Mouse (Mus musculus): ENCODE measurements around the gene Galns. TPM values are rescaled to one million over a fixed set of nuclear protein-coding genes. Genes with fewer than 3 reads are reported as not detected.

The Galns gene
- total and polyA plus RNA-seq, 3 experiments: 16.4 to 25.6 (median 25.6) TPM

- dilution Hi-C loops (cut with MboI; ENCODE audit: extremely low pct_ligation_motif_present, extremely low pct_unique_long_range_greater_than_20kb, low sequenced_read_pairs) (no loop called here), in situ Hi-C loops (cut with MboI; ENCODE audit: low pct_ligation_motif_present, low pct_unique_long_range_greater_than_20kb, low sequenced_read_pairs) (loop anchor here (5.0 kb wide), 1 partner anchor 203 kb away; no protein-coding TSS in a partner anchor)
- Histone ChIP-seq H3K36me3 (replicated peaks in 1 of 2; ENCODE audit: control insufficient read depth in 1 of 2, insufficient read depth in 1 of 2, low read length in 1 of 2) (peaks cover 12 to 24% of the 10 kb centered on the region in 2 experiments), H3K4me3 (replicated peaks in 1 of 3; ENCODE audit: low read depth in 2 of 3, low read length in 2 of 3, poor library complexity in 1 of 3) (no peak overlapping the region), H3K79me2 (replicated peaks; ENCODE audit: control insufficient read depth, extremely low read depth, insufficient read depth, poor library complexity, severe bottlenecking) (no peaks in the 10 kb centered on the region), H3K4me1 (ENCODE audit: control insufficient read depth in 1 of 2, insufficient read depth in 2 of 2) (peaks cover 10 to 47% of the 10 kb centered on the region in 2 experiments), H3K27ac (ENCODE audit: insufficient read depth, low read depth) (no peak overlapping the region), H3K4me2 (ENCODE audit: insufficient read depth, low read depth, poor library complexity, severe bottlenecking) (no peak overlapping the region), H3K9ac (ENCODE audit: insufficient read depth, low read depth) (no peak overlapping the region), H3K27me3 (replicated peaks) (no peaks in the 10 kb centered on the region), H3K9me3 (replicated peaks; ENCODE audit: low read length) (no peaks in the 10 kb centered on the region)
- TF ChIP-seq MEF2A (IDR thresholded peaks at IDR 0.05; ENCODE audit: borderline replicate concordance, low read depth, low read length) (no peak), RAD21 (IDR thresholded peaks at IDR 0.05; ENCODE audit: low read depth, low read length) (peak; percentile 3; the same call in 1 of the 2 replicates), RCOR1 (conservative IDR thresholded peaks at IDR 0.05; ENCODE audit: low read depth, low read length) (no peak), SMC3 (IDR thresholded peaks at IDR 0.05; ENCODE audit: low read depth, low read length) (peak; percentile 44), CTCF (conservative IDR thresholded peaks at IDR 0.05 in 1 of 2, IDR thresholded peaks at IDR 0.05 in 1 of 2; ENCODE audit: low read depth in 2 of 2, low read length in 2 of 2) (peak in 1 of 2 experiments; percentile 45; a peak in 2 of 4 replicates), MXI1 (IDR thresholded peaks at IDR 0.05; ENCODE audit: low read depth, low read length) (no peak)
- DNase-seq (ENCODE audit: extremely low read depth): no peak
Observed at GRCm38 (mm10) chr8:122624653-122625052, 13.4 kb upstream of the Galns start.

- Histone ChIP-seq H3K36me3 (replicated peaks in 1 of 2; ENCODE audit: control insufficient read depth in 1 of 2, insufficient read depth in 1 of 2, low read length in 1 of 2) (peaks cover 7 to 18% of the 10 kb centered on the region in 2 experiments), H3K27ac (ENCODE audit: insufficient read depth, low read depth) (no peak overlapping the region), H3K79me2 (replicated peaks; ENCODE audit: control insufficient read depth, extremely low read depth, insufficient read depth, poor library complexity, severe bottlenecking) (no peaks in the 10 kb centered on the region), H3K4me2 (ENCODE audit: insufficient read depth, low read depth, poor library complexity, severe bottlenecking) (no peak overlapping the region), H3K9me3 (replicated peaks; ENCODE audit: low read length) (no peaks in the 10 kb centered on the region), H3K27me3 (replicated peaks) (no peaks in the 10 kb centered on the region), H3K4me1 (ENCODE audit: control insufficient read depth in 1 of 2, insufficient read depth in 2 of 2) (peaks cover 10 to 49% of the 10 kb centered on the region in 2 experiments), H3K4me3 (replicated peaks in 1 of 3; ENCODE audit: low read depth in 2 of 3, low read length in 2 of 3, poor library complexity in 1 of 3) (no peak overlapping the region), H3K9ac (ENCODE audit: insufficient read depth, low read depth) (no peak overlapping the region)
- dilution Hi-C loops (cut with MboI; ENCODE audit: extremely low pct_ligation_motif_present, extremely low pct_unique_long_range_greater_than_20kb, low sequenced_read_pairs): no loop called here
- TF ChIP-seq ZKSCAN1 (IDR thresholded peaks at IDR 0.05; ENCODE audit: borderline replicate concordance, low read depth, low read length) (no peak), USF2 (conservative IDR thresholded peaks at IDR 0.05; ENCODE audit: low read depth, low read length) (peak; percentile 63), RAD21 (IDR thresholded peaks at IDR 0.05; ENCODE audit: low read depth, low read length) (no peak), ZMIZ1 (IDR thresholded peaks at IDR 0.05; ENCODE audit: low read depth, low read length) (no peak), USF1 (IDR thresholded peaks at IDR 0.05; ENCODE audit: low read depth, low read length) (peak; percentile 36), POLR2AphosphoS2 (IDR thresholded peaks at IDR 0.05; ENCODE audit: low read depth, low read length) (no peak)
- DNase-seq (ENCODE audit: extremely low read depth): no peak
- in situ Hi-C loops (cut with MboI; ENCODE audit: low pct_ligation_motif_present, low pct_unique_long_range_greater_than_20kb, low sequenced_read_pairs): loop anchor here (5.0 kb wide), 1 partner anchor 203 kb away; no protein-coding TSS in a partner anchor
Observed at GRCm38 (mm10) chr8:122623844-122624642, 12.8 kb upstream of the Galns start.

- Histone ChIP-seq H3K4me2 (ENCODE audit: insufficient read depth, low read depth, poor library complexity, severe bottlenecking) (no peak within 1 kb of the TSS), H3K79me2 (replicated peaks; ENCODE audit: control insufficient read depth, extremely low read depth, insufficient read depth, poor library complexity, severe bottlenecking) (no peaks in the 10 kb centered on the region), H3K4me3 (replicated peaks in 1 of 3; ENCODE audit: low read depth in 2 of 3, low read length in 2 of 3, poor library complexity in 1 of 3) (no peak within 1 kb of the TSS), H3K36me3 (replicated peaks in 1 of 2; ENCODE audit: control insufficient read depth in 1 of 2, insufficient read depth in 1 of 2, low read length in 1 of 2) (peaks cover 0 to 5% of the 10 kb centered on the region in 2 experiments), H3K9me3 (replicated peaks; ENCODE audit: low read length) (no peaks in the 10 kb centered on the region), H3K27me3 (replicated peaks) (no peaks in the 10 kb centered on the region), H3K27ac (ENCODE audit: insufficient read depth, low read depth) (no peak within 1 kb of the TSS), H3K4me1 (ENCODE audit: control insufficient read depth in 1 of 2, insufficient read depth in 2 of 2) (peaks cover 10 to 54% of the 10 kb centered on the region in 2 experiments), H3K9ac (ENCODE audit: insufficient read depth, low read depth) (no peak within 1 kb of the TSS)
- dilution Hi-C loops (cut with MboI; ENCODE audit: extremely low pct_ligation_motif_present, extremely low pct_unique_long_range_greater_than_20kb, low sequenced_read_pairs) (no loop called here), in situ Hi-C loops (cut with MboI; ENCODE audit: low pct_ligation_motif_present, low pct_unique_long_range_greater_than_20kb, low sequenced_read_pairs) (loop anchor here (5.0 kb wide), 1 partner anchor 205 kb away; no protein-coding TSS in a partner anchor)
- no peak for TF ChIP-seq NRF1 (IDR thresholded peaks at IDR 0.05; ENCODE audit: low read depth, low read length)
- no peak for TF ChIP-seq JUND (conservative IDR thresholded peaks at IDR 0.05; ENCODE audit: low read depth, low read length)
- no peak for TF ChIP-seq USF2 (conservative IDR thresholded peaks at IDR 0.05; ENCODE audit: low read depth, low read length)
- no peak for TF ChIP-seq SMC3 (IDR thresholded peaks at IDR 0.05; ENCODE audit: low read depth, low read length)
- TF ChIP-seq ZC3H11A (IDR thresholded peaks at IDR 0.05; ENCODE audit: low read depth, low read length): no peak
- no peak for DNase-seq (ENCODE audit: extremely low read depth)
Observed at GRCm38 (mm10) chr8:122622727-122623126, 11.5 kb upstream of the Galns start, which contains the start of gene Pabpn1l. Gene Pabpn1l (minus strand): TSS chr8:122622739.
